Comparison of ENCODE assay signal across 17 mouse cellular contexts in the genomic region with DNA sequence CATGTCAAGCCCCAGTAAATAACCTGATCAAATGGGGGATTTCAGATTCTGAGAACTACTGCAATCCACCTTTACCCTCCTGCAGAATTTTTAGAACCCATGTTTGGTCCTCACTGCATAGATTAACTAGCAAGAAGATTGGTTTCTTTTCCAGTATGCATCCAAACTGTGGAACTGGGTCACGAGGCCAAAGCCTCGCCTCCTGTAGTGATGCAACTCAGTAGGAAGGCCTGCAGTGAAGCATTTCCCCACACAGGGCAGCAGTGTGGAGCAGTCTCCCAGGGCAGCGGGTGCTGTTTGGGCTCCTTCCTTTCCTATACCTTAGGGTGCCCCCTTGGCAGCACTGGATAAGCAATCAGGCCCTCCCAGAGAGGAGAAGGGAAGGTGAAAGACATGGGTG. TPM values are rescaled to one million over a fixed set of nuclear protein-coding genes. Genes with fewer than 3 reads are reported as not detected.
DNase-seq lines count a peak whose midpoint lies in the region; ATAC-seq and TF ChIP-seq lines count a peak whose summit lies in the region.
"Had no signal": no experiment of that assay in that cellular context is flagged by ENCODE, and none has a peak within 500 bp of the region (broad histone marks: within the 10 kb centered on the region; RNA-seq: fewer than 3 reads in every experiment).

No protein-coding gene starts in this region.

- H3K36me3 ChIP-seq in liver, postnatal 0 days (replicated peaks; ENCODE audit: insufficient read depth, low read length), result peaks cover 9% of the 10 kb centered on the region

- no peaks in the 10 kb centered on the region for H3K27me3 ChIP-seq in liver, postnatal 0 days (ENCODE audit: insufficient read depth, low read length)
- H3K27me3 ChIP-seq: hindbrain, embryonic 15.5 days had no signal

- TF ChIP-seq CTCF in layer of hippocampus, adult 2 months (conservative IDR thresholded peaks at IDR 0.05), result peak; percentile 38; the same call in 1 of the 2 replicates
- peak; percentile 32; the same call in 1 of the 2 replicates for TF ChIP-seq CTCF in liver, postnatal 0 days (IDR thresholded peaks at IDR 0.05; ENCODE audit: low read depth)

- no peaks in the 10 kb centered on the region for H3K9me3 ChIP-seq in liver, postnatal 0 days (ENCODE audit: low read length)
- H3K9me3 ChIP-seq: hindbrain, embryonic 15.5 days had no signal

- no peak for TF ChIP-seq EP300 in liver, postnatal 0 days (IDR thresholded peaks at IDR 0.05; ENCODE audit: low read depth)

- no peak overlapping the region for H3K9ac ChIP-seq in liver, postnatal 0 days (replicated peaks)
- H3K9ac ChIP-seq: hindbrain, embryonic 15.5 days had no signal

- H3K27ac ChIP-seq in layer of hippocampus, adult 2 months, result no peak overlapping the region; the same call in 1 of the 2 replicates
- H3K27ac ChIP-seq in liver, postnatal 0 days (ENCODE audit: low read depth), result no peak overlapping the region
- H3K27ac ChIP-seq: hindbrain, embryonic 15.5 days; left cerebral cortex, adult 2 months had no signal

- no peak overlapping the region for H3K4me2 ChIP-seq in liver, postnatal 0 days (ENCODE audit: low read depth, low read length)
- H3K4me2 ChIP-seq: heart, embryonic 11.5 days; hindbrain, embryonic 15.5 days had no signal

- ATAC-seq in liver, postnatal 0 days, result peak; percentile 79
- ATAC-seq: intestine, embryonic 16.5 days had no signal

- peak; percentile 33 for DNase-seq in adrenal gland, adult 2 months
- no peak for DNase-seq in adrenal gland, adult 8-10 months
- DNase-seq in layer of hippocampus, adult 2 months (ENCODE audit: low spot score in 2 of 2), result no peak
- no peak for DNase-seq in layer of hippocampus, adult 18-20 months (ENCODE audit: low spot score in 2 of 2)
- DNase-seq in 416B (ENCODE audit: low read depth), result peak; percentile 11
- peak; percentile 53 for DNase-seq in liver, postnatal 0 days
- no peak for DNase-seq in embryo, embryonic 11 days
- DNase-seq in kidney, postnatal 4 days, result no peak
- DNase-seq: cerebellum, adult 11 months; gastrocnemius, postnatal 25 days; heart, postnatal 36 days; midbrain, embryonic 14.5 days; thymus, adult 18-20 months had no signal

- WGBS in liver, postnatal 0 days (ENCODE audit: insufficient replicate concordance), result 46% methylated on average over 3 of the region's 3 CpGs

- H3K4me1 ChIP-seq in liver, postnatal 0 days (ENCODE audit: insufficient read depth), result no peaks in the 10 kb centered on the region
- H3K4me1 ChIP-seq: hindbrain, embryonic 15.5 days had no signal

- H3K4me3 ChIP-seq in layer of hippocampus, adult 2 months, result no peak overlapping the region
- no peak overlapping the region for H3K4me3 ChIP-seq in liver, postnatal 0 days (ENCODE audit: low read depth, low read length)
- H3K4me3 ChIP-seq: hindbrain, embryonic 15.5 days; left cerebral cortex, adult 2 months had no signal

RNA-seq across cellular contexts. Expression of a gene that starts 24.6 kb away (rescaled TPM):
- 10 to 100 TPM; 62.3 to 66.4 TPM for total RNA-seq in adrenal gland, adult 2 months (2021)
- polyA plus RNA-seq in adrenal gland, adult 2 months (2012; rRNA removed), result 51.2 and 52.3 TPM in 2 replicates
- total RNA-seq in adrenal gland, adult 8-10 months (2022), result 100 to 1,000 TPM in 2 of 4 experiments, 10 to 100 TPM in 2; 74.2 to 148 (median 106) TPM
- 100 to 1,000 TPM; 220 to 244 TPM for total RNA-seq in layer of hippocampus, adult 2 months (2021)
- 100 to 1,000 TPM; 199 TPM for total RNA-seq in layer of hippocampus, adult 18-20 months (2021)
- 9.0 and 9.5 TPM in 2 replicates for polyA plus RNA-seq in liver, postnatal 0 days (2015; fragmentation: Nextera tagmentation; extraction: Ambion mirVana)

Comparison
In these comparisons a context has a peak if more than half of its experiments do, and no peak if none do; other contexts are left out.
1. DNase-seq: peak in adrenal gland, adult 2 months (single experiment), 416B (single experiment) and liver, postnatal 0 days (single experiment); none in adrenal gland, adult 8-10 months (single experiment), layer of hippocampus, adult 2 months (0 of 2), layer of hippocampus, adult 18-20 months (0 of 2), embryo, embryonic 11 days (single experiment) and kidney, postnatal 4 days (0 of 2).